Mouse (Mus musculus) liver, embryonic 13.5 days (tissue): Measurements from ENCODE around the gene Cyb5d2. TPM values are rescaled to one million over a fixed set of nuclear protein-coding genes. Genes with fewer than 3 reads are reported as not detected.
"Not testable (repeated sequence)": the region's sequence is repeated elsewhere in the genome, so short reads cannot be mapped to it uniquely, and the experiment has no call there.

Experiments used
- ATAC-seq: fragments of 200-750 bp; cut with Nextera tagmentation; 2 replicates; pipeline ENCODE4 v1.8.0; 2017; ENCODE audit warnings: low read depth, mild to moderate bottlenecking, moderate number of reproducible peaks, moderate library complexity
- DNase-seq: peaks from one replicate; pipeline ENCODE4 v3.0.0; 2022
- H3K27ac ChIP-seq: fragments of 300-500 bp; sonication (generic); 2 replicates; pipeline ENCODE4 v1.5.1; 2015; ENCODE audit warnings: moderate library complexity, mild to moderate bottlenecking, inconsistent platforms
- H3K27me3 ChIP-seq: fragments of 300-500 bp; sonication (generic); 2 replicates; pipeline ENCODE4 v1.6.1; 2015; ENCODE audit warnings: mild to moderate bottlenecking, inconsistent platforms
- H3K36me3 ChIP-seq: fragments of 300-500 bp; sonication (generic); 2 replicates; pipeline ENCODE4 v1.6.1; 2015; ENCODE audit warnings: mild to moderate bottlenecking, inconsistent platforms
- H3K4me1 ChIP-seq: fragments of 300-500 bp; sonication (generic); replicated peaks from 2 replicates; pipeline ENCODE4 v1.6.1; 2015; ENCODE audit warnings: inconsistent platforms
- H3K4me2 ChIP-seq: fragments of 300-500 bp; sonication (generic); 2 replicates; pipeline ENCODE4 v1.6.1; 2015; ENCODE audit warnings: inconsistent platforms, mild to moderate bottlenecking, moderate library complexity
- H3K4me3 ChIP-seq: fragments of 300-500 bp; sonication (generic); replicated peaks from 2 replicates; pipeline ENCODE4 v1.5.1; 2015; ENCODE audit warnings: mild to moderate bottlenecking, inconsistent platforms
- H3K9ac ChIP-seq: fragments of 300-500 bp; sonication (generic); 2 replicates; pipeline ENCODE4 v1.6.1; 2015; ENCODE audit warnings: mild to moderate bottlenecking, inconsistent platforms
- H3K9me3 ChIP-seq: fragments of 300-500 bp; sonication (generic); replicated peaks from 2 replicates; pipeline ENCODE4 v1.6.1; 2016; ENCODE audit warnings: inconsistent platforms
- WGBS: fragments of 180-500 bp; shearing (Covaris S2); methylation state at CpG from one replicate; pipeline ENCODE4 v1.1.7; 2015; ENCODE audit not compliant: insufficient replicate concordance; 5-methylcytosine and 5-hydroxymethylcytosine counted together
- polyA plus RNA-seq: library from polyadenylated mRNA; unstranded; fragments of >200 nt; fragmentation: Nextera tagmentation; extraction: Ambion mirVana; gene quantifications from 2 replicates; pipeline ENCODE4 v1.2.1, GENCODE M21; 2015

Gene Cyb5d2
- polyA plus RNA-seq, 1 experiment from 2014 or later = 4.1 TPM

DNA sequence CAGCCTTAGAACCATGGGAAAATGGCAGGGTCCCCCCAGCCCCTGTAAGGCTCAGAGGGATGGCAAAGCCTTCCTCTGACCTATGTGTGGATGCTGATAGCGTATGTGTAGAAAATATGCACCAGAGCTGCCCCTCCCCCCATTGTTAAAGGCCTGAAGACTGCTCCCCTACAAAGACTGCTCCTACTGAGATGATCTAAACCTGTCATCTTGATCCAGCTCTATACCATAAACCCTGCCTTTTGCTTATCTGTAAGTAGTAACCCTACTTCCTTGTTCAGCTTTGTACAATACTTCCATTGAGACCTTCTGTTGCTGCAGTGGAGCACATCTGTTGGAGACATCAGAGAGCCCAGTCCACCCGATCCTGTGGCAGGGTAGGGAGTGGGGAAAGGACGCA lies 9.3 kb upstream of the Cyb5d2 start:
- H3K36me3 ChIP-seq = no peaks in the 10 kb centered on the region
- H3K4me1 ChIP-seq = peaks cover 17% of the 10 kb centered on the region
- ATAC-seq (no peak), DNase-seq (no peak)
- H3K27ac ChIP-seq = no peak overlapping the region
- H3K9me3 ChIP-seq = no peaks in the 10 kb centered on the region
- H3K9ac ChIP-seq = no peak overlapping the region
- 71% methylated on average over 3 of the region's 3 CpGs for WGBS
- no peak overlapping the region for H3K4me2 ChIP-seq
- no peak overlapping the region for H3K4me3 ChIP-seq
- no peaks in the 10 kb centered on the region for H3K27me3 ChIP-seq

DNA sequence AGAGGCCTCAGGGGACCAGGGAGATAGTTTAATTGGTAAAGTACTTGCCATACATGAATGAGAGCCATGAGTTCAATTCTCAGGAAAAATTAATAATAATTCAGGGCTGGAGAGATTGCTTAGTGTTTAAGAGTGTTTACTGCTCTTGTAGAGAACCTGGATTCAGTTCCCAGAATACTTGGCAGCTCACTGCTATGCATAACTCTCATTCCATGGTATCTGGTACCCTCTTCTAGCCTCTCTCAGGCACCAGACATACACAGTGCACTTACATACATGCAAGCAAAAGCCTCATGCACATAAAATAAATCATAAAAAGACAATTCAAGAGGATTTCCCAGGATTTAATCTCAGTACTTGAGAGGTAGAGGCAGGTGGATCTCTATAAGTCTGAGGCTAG lies 8.6 kb upstream of the Cyb5d2 start:
- no peak for DNase-seq
- Histone ChIP-seq H3K4me1 (peaks cover 17% of the 10 kb centered on the region), H3K4me3 (no peak overlapping the region), H3K36me3 (no peaks in the 10 kb centered on the region), H3K9me3 (no peaks in the 10 kb centered on the region), H3K27ac (no peak overlapping the region), H3K4me2 (no peak overlapping the region), H3K27me3 (no peaks in the 10 kb centered on the region), H3K9ac (no peak overlapping the region)
- no peak for ATAC-seq

DNA sequence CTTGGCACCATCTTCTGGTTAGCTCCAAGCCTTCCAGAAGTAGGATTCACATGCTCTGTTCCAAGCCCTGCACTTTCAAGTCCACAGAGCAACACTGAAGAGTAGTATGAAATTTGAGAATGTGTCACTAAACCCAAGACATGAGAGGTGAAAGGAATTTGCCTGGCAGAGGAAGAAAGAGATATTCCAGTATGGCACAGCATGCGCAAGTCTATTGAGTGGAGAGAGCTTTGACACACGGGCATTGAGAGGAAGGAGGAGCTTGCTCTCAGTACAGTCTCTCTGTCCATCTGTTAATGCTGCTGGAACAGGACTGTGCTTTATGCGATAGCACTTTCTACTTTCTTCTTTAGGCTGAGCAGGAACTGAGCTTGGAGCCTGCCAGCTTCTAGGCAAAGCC lies 7.1 kb upstream of the Cyb5d2 start:
- H3K9ac ChIP-seq = no peak overlapping the region
- H3K9me3 ChIP-seq = no peaks in the 10 kb centered on the region
- H3K4me1 ChIP-seq = peaks cover 26% of the 10 kb centered on the region
- DNase-seq (no peak), ATAC-seq (no peak)
- no peak overlapping the region for H3K4me2 ChIP-seq
- H3K27ac ChIP-seq = no peak overlapping the region
- no peak overlapping the region for H3K4me3 ChIP-seq
- no peaks in the 10 kb centered on the region for H3K36me3 ChIP-seq
- no peaks in the 10 kb centered on the region for H3K27me3 ChIP-seq
- 81% methylated on average over 3 of the region's 3 CpGs for WGBS

DNA sequence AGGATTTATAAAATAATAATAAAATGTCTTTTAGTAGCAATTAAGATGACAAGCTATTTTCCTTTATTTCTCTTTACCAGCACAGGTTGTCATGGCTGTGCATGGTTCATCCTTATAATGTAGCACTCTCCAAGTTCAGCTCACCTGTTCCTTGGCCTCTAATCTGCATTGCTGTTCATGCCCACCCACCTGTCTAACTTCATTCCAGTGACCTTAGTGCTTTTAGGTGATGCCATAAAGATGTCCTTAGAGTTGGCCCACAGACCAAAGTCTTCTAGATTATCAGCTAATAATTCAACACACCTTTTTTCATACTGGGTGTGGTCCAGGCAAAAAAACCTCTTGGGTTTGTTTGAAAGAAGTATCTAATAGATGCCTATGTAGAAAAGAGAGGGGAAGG lies 5.2 kb upstream of the Cyb5d2 start:
- peaks cover 40% of the 10 kb centered on the region for H3K4me1 ChIP-seq
- H3K9me3 ChIP-seq = no peaks in the 10 kb centered on the region
- H3K27ac ChIP-seq = no peak overlapping the region
- H3K36me3 ChIP-seq = no peaks in the 10 kb centered on the region
- no peak for DNase-seq
- no peak overlapping the region for H3K4me2 ChIP-seq
- no peak overlapping the region for H3K9ac ChIP-seq
- ATAC-seq = no peak
- no peaks in the 10 kb centered on the region for H3K27me3 ChIP-seq
- no peak overlapping the region for H3K4me3 ChIP-seq

DNA sequence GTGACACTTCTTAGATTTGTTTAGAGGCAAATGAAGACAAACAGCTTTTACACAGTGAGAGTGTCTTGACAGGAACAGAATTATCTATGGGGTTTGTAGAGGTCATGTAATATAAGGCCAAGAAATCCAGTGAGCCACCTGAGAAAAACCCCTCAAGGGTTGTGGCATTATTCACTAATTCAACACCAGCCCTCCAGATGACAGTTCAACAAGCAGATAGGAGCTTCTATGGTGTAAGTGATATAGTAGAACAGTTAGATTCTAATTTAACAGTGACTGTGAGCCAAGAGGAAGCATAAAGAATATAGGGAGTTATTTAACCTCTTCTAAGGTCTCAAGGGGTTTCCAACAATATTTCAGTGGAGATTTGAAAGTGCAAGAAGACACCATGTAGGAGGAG lies 2.2 kb upstream of the Cyb5d2 start:
- ATAC-seq = no peak
- no peaks in the 10 kb centered on the region for H3K36me3 ChIP-seq
- H3K9ac ChIP-seq = no peak overlapping the region
- no peak overlapping the region for H3K27ac ChIP-seq
- H3K4me2 ChIP-seq = no peak overlapping the region
- DNase-seq = no peak
- H3K4me1 ChIP-seq = peaks cover 43% of the 10 kb centered on the region
- H3K4me3 ChIP-seq = no peak overlapping the region
- H3K9me3 ChIP-seq = no peaks in the 10 kb centered on the region
- no peaks in the 10 kb centered on the region for H3K27me3 ChIP-seq

DNA sequence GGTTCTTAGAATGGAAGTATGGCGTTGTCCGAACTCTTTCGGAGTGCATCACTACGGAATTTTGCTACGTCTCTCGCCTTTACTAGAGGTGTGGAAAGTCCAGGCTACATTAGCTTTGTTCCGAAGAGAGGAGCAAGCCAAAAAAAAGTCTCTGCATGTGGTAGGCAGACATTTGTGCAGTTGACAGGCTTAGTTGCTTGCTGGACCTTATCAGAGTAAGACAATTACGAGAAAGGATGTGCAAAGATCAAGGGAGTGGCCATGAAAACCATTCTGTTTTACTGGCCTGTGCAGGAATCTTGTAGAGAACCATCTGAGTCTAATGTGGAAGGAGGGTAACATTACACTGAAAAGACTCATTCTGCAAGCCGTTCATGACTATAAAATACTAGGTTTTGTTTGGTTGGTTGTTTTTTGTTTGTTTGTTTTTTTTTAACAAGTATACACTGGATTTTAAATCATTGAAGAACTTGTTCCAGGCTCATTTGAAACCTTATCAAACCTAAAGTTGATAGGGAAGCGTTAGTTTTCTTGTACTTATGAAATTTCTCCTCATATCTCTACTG lies 914 bp upstream of the Cyb5d2 start:
- ATAC-seq = no peak
- peaks cover 48% of the 10 kb centered on the region for H3K4me1 ChIP-seq
- no peak for DNase-seq
- no peaks in the 10 kb centered on the region for H3K36me3 ChIP-seq
- H3K4me2 ChIP-seq = peak overlapping the region; percentile 90
- peak overlapping the region; percentile 86; the same call in 1 of the 2 replicates for H3K27ac ChIP-seq
- no peaks in the 10 kb centered on the region for H3K9me3 ChIP-seq
- 5% methylated on average over 10 of the region's 10 CpGs for WGBS
- H3K27me3 ChIP-seq = no peaks in the 10 kb centered on the region
- peak overlapping the region; percentile 91 for H3K4me3 ChIP-seq
- peak overlapping the region; percentile 95 for H3K9ac ChIP-seq

DNA sequence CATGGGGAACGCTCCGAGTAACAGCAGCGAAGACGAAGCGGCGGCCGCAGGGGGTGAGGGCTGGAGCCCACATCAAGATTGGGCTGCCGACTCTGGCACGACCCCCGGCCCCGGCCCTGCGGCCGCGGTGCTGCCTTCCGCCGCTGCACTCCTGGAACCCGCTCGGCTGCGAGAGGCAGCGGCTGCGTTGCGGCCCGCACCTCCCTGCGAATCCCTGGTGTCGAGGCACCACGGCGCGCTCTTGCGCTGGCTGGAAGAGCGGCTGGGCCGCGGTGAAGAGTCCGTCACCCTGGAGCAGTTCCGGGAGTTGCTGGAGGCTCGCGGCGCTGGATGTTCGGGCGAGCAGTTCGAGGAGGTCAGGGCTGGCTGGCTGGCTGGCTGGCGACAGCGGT lies 350 bp upstream of the Cyb5d2 start:
- peaks cover 47% of the 10 kb centered on the region for H3K4me1 ChIP-seq
- peak overlapping the region; percentile 95 for H3K9ac ChIP-seq
- H3K27me3 ChIP-seq = no peaks in the 10 kb centered on the region
- peak overlapping the region; percentile 90 for H3K4me2 ChIP-seq
- peak overlapping the region; percentile 91 for H3K4me3 ChIP-seq
- H3K9me3 ChIP-seq = no peaks in the 10 kb centered on the region
- ATAC-seq (peak; percentile 50), DNase-seq (no peak)
- peak overlapping the region; percentile 86 for H3K27ac ChIP-seq
- H3K36me3 ChIP-seq = no peaks in the 10 kb centered on the region
- WGBS = under 1% methylated on average over 42 of the region's 42 CpGs

DNA sequence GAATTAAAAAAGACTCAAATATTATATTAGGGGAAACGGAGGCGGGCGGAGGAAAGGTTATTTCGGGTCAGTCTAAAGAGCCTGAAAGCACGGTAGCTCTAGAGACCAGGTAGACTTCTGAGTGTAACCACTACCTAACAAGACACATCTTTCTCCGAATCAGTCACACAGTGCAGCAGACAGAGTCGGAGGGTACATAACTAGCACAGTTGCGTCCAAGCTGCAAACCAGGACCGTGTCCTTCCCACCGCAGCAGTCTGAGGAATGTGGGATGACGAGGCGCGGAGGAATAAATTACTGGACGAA lies 840 bp downstream of the Cyb5d2 start:
- no peaks in the 10 kb centered on the region for H3K27me3 ChIP-seq
- no peaks in the 10 kb centered on the region for H3K36me3 ChIP-seq
- DNase-seq (no peak), ATAC-seq (peak; percentile 26)
- no peaks in the 10 kb centered on the region for H3K9me3 ChIP-seq
- H3K4me1 ChIP-seq = peaks cover 39% of the 10 kb centered on the region
- H3K9ac ChIP-seq = peak overlapping the region; percentile 95
- peak overlapping the region; percentile 86 for H3K27ac ChIP-seq
- peak overlapping the region; percentile 91 for H3K4me3 ChIP-seq
- 14% methylated on average over 14 of the region's 14 CpGs for WGBS
- H3K4me2 ChIP-seq = peak overlapping the region; percentile 90

DNA sequence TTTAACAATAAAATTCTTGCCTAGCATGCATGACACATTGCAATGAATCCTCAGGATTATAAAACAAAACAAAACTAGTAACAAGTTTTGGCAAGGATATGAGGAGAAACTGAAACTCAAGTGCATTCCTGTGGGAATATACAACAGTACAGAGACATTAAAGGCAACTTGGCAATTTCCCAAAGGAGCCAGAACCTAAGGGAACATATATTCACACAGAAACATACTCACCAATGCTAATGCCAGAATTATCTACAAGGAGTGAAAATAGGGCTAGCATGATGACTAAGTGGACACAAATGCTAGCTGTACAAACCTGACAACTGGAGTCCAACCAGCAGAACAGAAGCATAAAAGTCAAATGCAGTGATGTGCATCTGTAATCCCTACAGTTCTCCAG lies 3.9 kb downstream of the Cyb5d2 start:
- Histone ChIP-seq H3K4me1 (peaks cover 20% of the 10 kb centered on the region), H3K4me2 (no peak overlapping the region), H3K27me3 (no peaks in the 10 kb centered on the region), H3K36me3 (no peaks in the 10 kb centered on the region), H3K9me3 (no peaks in the 10 kb centered on the region), H3K4me3 (no peak overlapping the region), H3K27ac (no peak overlapping the region), H3K9ac (no peak overlapping the region)
- ATAC-seq = no peak
- DNase-seq = no peak

DNA sequence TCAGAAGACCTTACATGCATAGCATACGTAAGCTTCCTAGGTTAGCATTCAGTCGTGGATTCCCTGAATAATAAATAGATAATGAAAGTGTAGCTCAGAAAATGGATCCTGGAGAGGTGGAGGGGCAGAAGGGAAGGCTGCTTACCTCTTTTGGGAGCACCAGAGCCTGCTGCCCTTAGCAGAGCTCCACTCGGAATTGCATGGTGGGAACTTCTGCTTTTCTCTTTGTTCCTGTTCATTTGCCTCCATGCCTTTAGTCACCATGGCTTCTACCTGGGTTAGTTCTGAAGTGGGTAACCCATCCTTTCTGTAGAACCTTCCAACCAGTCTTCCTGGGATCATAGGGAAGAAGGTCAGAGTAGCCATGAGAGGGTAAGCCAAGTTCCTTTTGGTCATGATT lies 13.4 kb downstream of the Cyb5d2 start:
- H3K4me3 ChIP-seq = no peak overlapping the region
- DNase-seq (no peak), ATAC-seq (no peak)
- no peaks in the 10 kb centered on the region for H3K36me3 ChIP-seq
- no peaks in the 10 kb centered on the region for H3K27me3 ChIP-seq
- H3K4me1 ChIP-seq = no peaks in the 10 kb centered on the region
- no peak overlapping the region for H3K4me2 ChIP-seq
- no peak overlapping the region for H3K27ac ChIP-seq
- WGBS = 65% methylated on average over 3 of the region's 3 CpGs
- H3K9ac ChIP-seq = no peak overlapping the region
- no peaks in the 10 kb centered on the region for H3K9me3 ChIP-seq

DNA sequence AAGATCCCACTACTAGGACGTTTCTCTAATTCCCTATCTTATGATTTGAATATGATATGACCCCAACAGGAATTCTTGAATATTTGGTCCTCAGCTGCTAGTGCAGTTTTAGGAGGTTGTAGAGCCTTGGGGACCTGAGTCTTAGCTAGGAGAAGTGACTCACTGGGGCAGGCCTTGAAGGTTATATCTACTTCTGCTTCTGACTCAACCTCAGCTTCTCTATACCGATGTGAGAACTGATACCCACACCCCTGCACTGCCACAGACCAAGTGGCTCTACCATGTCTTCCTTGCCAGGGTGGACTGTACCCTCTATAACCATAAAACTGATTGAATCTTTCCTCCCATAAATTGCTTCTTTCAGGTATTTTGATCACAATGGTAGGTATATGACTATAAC lies 13.8 kb downstream of the Cyb5d2 start:
- no peak overlapping the region for H3K9ac ChIP-seq
- WGBS = 32% methylated on average over 2 of the region's 2 CpGs

DNA sequence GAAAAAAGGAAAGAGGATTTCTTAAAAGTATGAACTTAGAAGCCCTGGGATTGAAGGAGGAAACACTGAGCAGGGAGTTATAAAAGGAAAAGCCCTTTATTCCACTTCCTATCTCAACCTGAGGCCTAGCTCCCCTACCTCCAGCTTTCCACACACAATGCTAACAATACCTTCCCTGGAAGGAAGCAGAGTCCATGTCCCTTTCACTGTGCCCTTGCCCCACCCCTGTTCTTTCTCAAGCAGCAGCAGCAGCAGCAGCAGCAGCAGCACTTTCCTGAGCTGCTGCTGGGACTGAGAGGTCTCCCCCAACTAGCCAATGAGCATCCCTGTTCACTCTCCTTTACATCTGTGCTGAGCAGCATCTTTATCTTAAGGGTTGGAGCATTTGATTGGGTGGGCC lies 17.0 kb downstream of the Cyb5d2 start:
- H3K4me3 ChIP-seq = no peak overlapping the region
- no peaks in the 10 kb centered on the region for H3K9me3 ChIP-seq
- H3K27me3 ChIP-seq = no peaks in the 10 kb centered on the region
- no peak overlapping the region for H3K9ac ChIP-seq
- DNase-seq = no peak
- H3K36me3 ChIP-seq = no peaks in the 10 kb centered on the region
- ATAC-seq = no peak
- H3K27ac ChIP-seq = no peak overlapping the region
- H3K4me1 ChIP-seq = no peaks in the 10 kb centered on the region
- no peak overlapping the region for H3K4me2 ChIP-seq

More for the DNA sequence above, 13.8 kb downstream of the Cyb5d2 start:
- no peak overlapping the region for H3K4me3 ChIP-seq
- H3K27me3 ChIP-seq = no peaks in the 10 kb centered on the region
- H3K9me3 ChIP-seq = no peaks in the 10 kb centered on the region
- DNase-seq (no peak), ATAC-seq (no peak)
- H3K27ac ChIP-seq = no peak overlapping the region
- H3K4me2 ChIP-seq = no peak overlapping the region
- H3K4me1 ChIP-seq = no peaks in the 10 kb centered on the region
- no peaks in the 10 kb centered on the region for H3K36me3 ChIP-seq

DNA sequence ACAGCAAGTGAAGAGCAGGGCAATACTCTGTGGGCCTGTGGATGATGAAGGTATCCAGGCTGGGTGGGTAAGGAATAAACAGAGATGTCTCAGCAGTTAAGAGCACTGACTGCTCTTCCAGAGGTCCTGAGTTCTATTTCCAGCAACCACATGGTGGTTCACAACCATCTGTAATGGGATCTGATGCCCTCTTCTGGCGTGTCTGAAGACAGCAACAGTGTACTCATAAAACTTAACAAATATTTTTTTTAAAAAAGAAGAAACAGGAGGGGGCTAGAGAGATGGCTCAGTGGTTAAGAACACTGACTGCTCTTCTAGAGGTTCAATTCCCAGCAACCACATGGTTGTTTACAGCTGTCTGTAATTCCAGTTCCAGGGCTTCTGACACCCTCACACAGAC lies 23.3 kb downstream of the Cyb5d2 start:
- DNase-seq, H3K9ac ChIP-seq, H3K4me2 ChIP-seq, ATAC-seq, H3K27ac ChIP-seq, H3K9me3 ChIP-seq, H3K4me1 ChIP-seq, H3K4me3 ChIP-seq, H3K27me3 ChIP-seq: not testable (repeated sequence)
- H3K36me3 ChIP-seq = peaks cover 24% of the 10 kb centered on the region
- WGBS = 25% methylated on average over 1 of the region's 1 CpGs
